Mouse (Mus musculus) embryonic facial prominence, embryonic 11.5 days (tissue): ENCODE measurements around the gene Fcamr. TPM values are rescaled to one million over a fixed set of nuclear protein-coding genes. Genes with fewer than 3 reads are reported as not detected.

Experiments
- ATAC-seq: fragments of 200-750 bp; cut with Nextera tagmentation; replicated peaks from 2 replicates; pipeline ENCODE4 v1.8.0; 2017; ENCODE audit warnings: low read depth; ENCODE audit not compliant: insufficient number of reproducible peaks, low FRiP score, low TSS enrichment
- DNase-seq: peaks from one replicate; pipeline ENCODE4 v3.0.0-alpha.2; 2015; ENCODE audit warnings: low spot score
- H3K27ac ChIP-seq: fragments of 300-500 bp; sonication (generic); replicated peaks from 2 replicates; pipeline ENCODE4 v1.5.1; 2014; ENCODE audit warnings: mild to moderate bottlenecking, low read depth, low read length, control low read depth
- H3K27me3 ChIP-seq: fragments of 300-500 bp; sonication (generic); 2 replicates; pipeline ENCODE4 v1.6.1; 2014; ENCODE audit warnings: mild to moderate bottlenecking, low read length, moderate library complexity, mixed read lengths; ENCODE audit not compliant: control insufficient read depth, insufficient read depth
- H3K36me3 ChIP-seq: fragments of 300-500 bp; sonication (generic); replicated peaks from 2 replicates; pipeline ENCODE4 v1.6.1; 2014; ENCODE audit warnings: low read depth, mild to moderate bottlenecking, low read length, moderate library complexity, mixed read lengths; ENCODE audit not compliant: control insufficient read depth, insufficient read depth
- H3K4me1 ChIP-seq: fragments of 300-500 bp; sonication (generic); 2 replicates; pipeline ENCODE4 v1.6.1; 2014; ENCODE audit warnings: low read length, mixed read lengths; ENCODE audit not compliant: control insufficient read depth, insufficient read depth
- H3K4me2 ChIP-seq: fragments of 300-500 bp; sonication (generic); 2 replicates; pipeline ENCODE4 v1.6.1; 2014; ENCODE audit warnings: low read depth, mild to moderate bottlenecking, control low read depth, low read length, moderate library complexity
- H3K4me3 ChIP-seq: fragments of 300-500 bp; sonication (generic); 2 replicates; pipeline ENCODE4 v1.5.1; 2014; ENCODE audit warnings: low read depth, low read length, control low read depth
- H3K9ac ChIP-seq: fragments of 300-500 bp; sonication (generic); replicated peaks from 2 replicates; pipeline ENCODE4 v1.6.1; 2014; ENCODE audit warnings: mild to moderate bottlenecking, control low read depth, low read length
- H3K9me3 ChIP-seq: fragments of 300-500 bp; sonication (generic); replicated peaks from 2 replicates; pipeline ENCODE4 v1.6.1; 2016; ENCODE audit warnings: mild to moderate bottlenecking, low read length, inconsistent platforms, mixed read lengths; ENCODE audit not compliant: control insufficient read depth
- WGBS: fragments of 180-500 bp; shearing (Covaris S2); extraction: QIAGEN DNeasy Blood & Tissue Kit; methylation state at CpG from one replicate; pipeline ENCODE4 v1.1.7; 2014; 5-methylcytosine and 5-hydroxymethylcytosine counted together
- polyA plus RNA-seq: library from polyadenylated mRNA; unstranded; fragments of >200 nt; fragmentation: Nextera tagmentation; extraction: Ambion mirVana; gene quantifications from 2 replicates; pipeline ENCODE4 v1.2.1, GENCODE M21; 2014

Gene Fcamr
- polyA plus RNA-seq, 1 experiment from 2014 or later, result not detected

GRCm38 (mm10) chr1:130795331-130795730 lies 5.4 kb upstream of the Fcamr start:
- Histone ChIP-seq H3K9ac (no peak overlapping the region), H3K27ac (no peak overlapping the region), H3K27me3 (no peaks in the 10 kb centered on the region), H3K4me2 (no peak overlapping the region), H3K9me3 (no peaks in the 10 kb centered on the region), H3K4me3 (no peak overlapping the region), H3K36me3 (no peaks in the 10 kb centered on the region), H3K4me1 (no peaks in the 10 kb centered on the region)
- DNase-seq (no peak), ATAC-seq (no peak)
- 70% methylated on average over 2 of the region's 2 CpGs for WGBS

- DNase-seq, result peak; percentile 55
These were observed 3.6 kb upstream of the Fcamr start for GRCm38 (mm10) chr1:130796967-130797684.

DNA sequence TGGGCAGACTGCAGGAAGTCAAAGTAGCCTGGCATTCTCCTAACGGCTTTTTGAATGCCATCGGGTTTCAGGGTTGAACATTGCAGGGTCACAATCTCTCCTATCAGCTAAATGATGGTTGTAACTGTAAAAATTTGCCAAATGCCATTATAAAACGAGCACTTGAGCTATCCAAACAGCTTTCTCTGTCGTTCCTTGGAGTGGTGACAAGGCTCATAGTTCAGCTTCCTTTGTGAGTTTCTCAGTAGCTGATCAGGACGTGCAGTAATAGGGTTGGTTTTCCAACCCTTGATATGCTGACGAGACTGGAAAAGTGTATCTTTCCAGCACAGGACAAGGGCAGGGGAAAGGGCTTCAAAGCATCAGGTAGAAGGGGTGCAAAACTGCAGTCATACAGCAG lies 2.7 kb upstream of the Fcamr start:
- no peak overlapping the region for H3K9ac ChIP-seq
- H3K4me2 ChIP-seq, result no peak overlapping the region
- ATAC-seq (no peak), DNase-seq (no peak)
- H3K36me3 ChIP-seq, result no peaks in the 10 kb centered on the region
- H3K9me3 ChIP-seq, result no peaks in the 10 kb centered on the region
- 69% methylated on average over 6 of the region's 6 CpGs for WGBS
- no peaks in the 10 kb centered on the region for H3K27me3 ChIP-seq
- no peaks in the 10 kb centered on the region for H3K4me1 ChIP-seq
- H3K27ac ChIP-seq, result no peak overlapping the region
- no peak overlapping the region for H3K4me3 ChIP-seq

More at GRCm38 (mm10) chr1:130796967-130797684, 3.6 kb upstream of the Fcamr start:
- no peaks in the 10 kb centered on the region for H3K27me3 ChIP-seq
- WGBS, result 79% methylated on average over 8 of the region's 8 CpGs
- H3K36me3 ChIP-seq, result no peaks in the 10 kb centered on the region
- no peak for ATAC-seq
- no peaks in the 10 kb centered on the region for H3K9me3 ChIP-seq
- no peak overlapping the region for H3K4me3 ChIP-seq
- no peaks in the 10 kb centered on the region for H3K4me1 ChIP-seq
- no peak overlapping the region for H3K27ac ChIP-seq
- H3K9ac ChIP-seq, result no peak overlapping the region
- no peak overlapping the region for H3K4me2 ChIP-seq

- no peak overlapping the region for H3K27ac ChIP-seq
- H3K4me1 ChIP-seq, result no peaks in the 10 kb centered on the region
- no peak for DNase-seq
- H3K4me2 ChIP-seq, result no peak overlapping the region
- no peak overlapping the region for H3K9ac ChIP-seq
- H3K4me3 ChIP-seq, result no peak overlapping the region
- no peaks in the 10 kb centered on the region for H3K9me3 ChIP-seq
- ATAC-seq, result no peak
- H3K27me3 ChIP-seq, result no peaks in the 10 kb centered on the region
- no peaks in the 10 kb centered on the region for H3K36me3 ChIP-seq
- 81% methylated on average over 3 of the region's 3 CpGs for WGBS
These were observed 2.2 kb upstream of the Fcamr start for GRCm38 (mm10) chr1:130798551-130798950.

DNA sequence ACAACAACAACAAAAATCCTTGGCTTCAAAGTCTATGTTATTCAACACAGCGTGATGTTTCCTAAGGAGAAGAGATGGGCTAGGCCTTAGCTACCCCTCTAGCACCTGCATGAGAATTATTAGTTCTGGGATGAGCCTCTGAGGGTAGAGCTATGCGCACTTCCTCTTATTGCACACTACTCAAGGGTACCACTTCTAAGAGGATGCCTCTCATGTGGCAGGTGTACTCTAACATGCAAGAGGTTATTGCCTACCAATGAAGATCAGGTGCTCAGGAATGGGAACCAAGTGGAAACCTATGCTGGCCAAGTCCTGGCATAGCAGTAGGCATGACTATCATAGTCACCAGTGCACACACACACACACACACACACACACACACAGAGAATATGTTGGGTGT lies 1.3 kb upstream of the Fcamr start:
- no peak overlapping the region for H3K4me3 ChIP-seq
- H3K9me3 ChIP-seq, result no peaks in the 10 kb centered on the region
- DNase-seq (no peak), ATAC-seq (no peak)
- H3K4me2 ChIP-seq, result no peak overlapping the region
- no peaks in the 10 kb centered on the region for H3K4me1 ChIP-seq
- WGBS, result 89% methylated on average over 2 of the region's 2 CpGs
- no peaks in the 10 kb centered on the region for H3K27me3 ChIP-seq
- H3K36me3 ChIP-seq, result no peaks in the 10 kb centered on the region
- H3K27ac ChIP-seq, result no peak overlapping the region
- no peak overlapping the region for H3K9ac ChIP-seq

DNA sequence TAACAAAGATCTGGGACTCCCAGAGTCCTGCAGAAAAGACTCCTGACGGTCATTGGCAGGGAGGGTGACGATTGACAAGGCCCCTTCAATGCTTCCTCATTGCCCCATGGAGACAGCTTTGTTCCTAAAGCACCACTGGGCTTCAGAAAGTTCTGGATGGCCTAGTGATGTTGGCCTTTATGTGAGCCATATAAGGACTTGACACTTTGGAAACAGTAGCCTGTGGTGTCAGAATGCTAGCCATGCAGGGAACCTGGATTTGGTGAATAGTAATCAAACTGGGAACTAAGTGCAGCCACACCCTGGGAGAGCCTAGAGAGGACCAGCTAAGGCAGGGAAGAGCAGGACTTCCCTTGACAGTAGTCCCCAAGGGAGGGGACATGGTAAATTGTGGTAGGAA lies 809 bp downstream of the Fcamr start:
- ATAC-seq (no peak), DNase-seq (no peak)
- no peaks in the 10 kb centered on the region for H3K27me3 ChIP-seq
- H3K4me3 ChIP-seq, result no peak overlapping the region
- 79% methylated on average over 2 of the region's 2 CpGs for WGBS
- H3K9ac ChIP-seq, result no peak overlapping the region
- H3K36me3 ChIP-seq, result no peaks in the 10 kb centered on the region
- no peak overlapping the region for H3K4me2 ChIP-seq
- H3K4me1 ChIP-seq, result no peaks in the 10 kb centered on the region
- no peak overlapping the region for H3K27ac ChIP-seq
- H3K9me3 ChIP-seq, result no peaks in the 10 kb centered on the region

DNA sequence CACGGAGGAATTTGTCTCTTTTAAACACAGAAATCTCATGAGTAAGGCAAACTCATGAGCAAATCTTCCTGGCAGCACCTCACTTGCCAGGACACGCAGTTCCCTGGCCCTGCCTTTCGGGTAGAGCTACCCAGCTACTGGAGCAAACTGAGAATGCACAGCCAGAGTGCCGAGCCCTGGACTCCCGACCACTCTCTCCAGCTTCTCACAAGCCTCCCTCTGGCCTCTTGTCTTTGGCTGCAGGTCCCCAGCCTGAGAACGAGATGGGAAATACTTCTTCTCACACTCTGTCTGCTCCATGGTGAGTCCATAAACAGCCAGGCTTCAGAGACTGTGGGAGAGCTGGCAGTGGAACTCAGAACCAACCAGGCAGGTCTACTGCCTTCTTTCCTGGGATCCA lies 2.3 kb downstream of the Fcamr start:
- DNase-seq, result no peak

GRCm38 (mm10) chr1:130804279-130804678 lies 3.6 kb downstream of the Fcamr start:
- H3K4me2 ChIP-seq, result no peak overlapping the region
- DNase-seq (no peak), ATAC-seq (no peak)
- no peak overlapping the region for H3K4me3 ChIP-seq
- no peaks in the 10 kb centered on the region for H3K4me1 ChIP-seq
- no peak overlapping the region for H3K27ac ChIP-seq
- no peaks in the 10 kb centered on the region for H3K36me3 ChIP-seq
- no peaks in the 10 kb centered on the region for H3K9me3 ChIP-seq
- no peaks in the 10 kb centered on the region for H3K27me3 ChIP-seq
- no peak overlapping the region for H3K9ac ChIP-seq
- WGBS, result 64% methylated on average over 6 of the region's 6 CpGs

More for the DNA sequence above, 2.3 kb downstream of the Fcamr start:
- ATAC-seq, result no peak
- Histone ChIP-seq H3K27ac (no peak overlapping the region), H3K9me3 (no peaks in the 10 kb centered on the region), H3K36me3 (no peaks in the 10 kb centered on the region), H3K4me3 (no peak overlapping the region), H3K4me2 (no peak overlapping the region), H3K27me3 (no peaks in the 10 kb centered on the region), H3K4me1 (no peaks in the 10 kb centered on the region), H3K9ac (no peak overlapping the region)
- WGBS, result 51% methylated on average over 6 of the region's 6 CpGs
